Mouse (Mus musculus) heart, embryonic 14.5 days (tissue): ENCODE data around the gene Scube1. TPM values are rescaled to one million over a fixed set of nuclear protein-coding genes. Genes with fewer than 3 reads are reported as not detected.

Experiments
- ATAC-seq: fragments of 200-750 bp; cut with Nextera tagmentation; 2 replicates; pipeline ENCODE4 v1.8.0; 2017; ENCODE audit warnings: low read depth, moderate TSS enrichment; ENCODE audit not compliant: insufficient number of reproducible peaks, insufficient read depth, low FRiP score
- H3K27ac ChIP-seq, 2 experiments: fragments of 200-500 bp in 1 of 2; fragments of 300-500 bp in 1 of 2; sonication (generic) in 1 of 2; replicated peaks in 1 of 2; 2 replicates each; pipeline ENCODE4 v1.5.1; 2012 to 2014; ENCODE audit warnings: low read depth in 2 of 2, low read length in 2 of 2, control low read depth in 1 of 2, mild to moderate bottlenecking in 1 of 2, mixed read lengths in 1 of 2; ENCODE audit not compliant: control insufficient read depth in 1 of 2, insufficient read depth in 1 of 2
- H3K27me3 ChIP-seq: fragments of 300-500 bp; sonication (generic); 2 replicates; pipeline ENCODE4 v1.6.1; 2014; ENCODE audit warnings: mild to moderate bottlenecking, low read length, control low read depth; ENCODE audit not compliant: control insufficient read depth, insufficient read depth
- H3K36me3 ChIP-seq: fragments of 300-500 bp; sonication (generic); 2 replicates; pipeline ENCODE4 v1.6.1; 2014; ENCODE audit warnings: mild to moderate bottlenecking, control low read depth, low read length, mixed read lengths; ENCODE audit not compliant: control insufficient read depth, insufficient read depth
- H3K4me1 ChIP-seq, 2 experiments: fragments of 200-500 bp in 1 of 2; fragments of 300-500 bp in 1 of 2; sonication (generic) in 1 of 2; 2 replicates each; pipeline ENCODE4 v1.6.1; 2012 to 2014; ENCODE audit warnings: low read length in 2 of 2, control low read depth in 1 of 2, mixed read lengths in 1 of 2; ENCODE audit not compliant: control insufficient read depth in 2 of 2, insufficient read depth in 2 of 2
- H3K4me2 ChIP-seq: fragments of 300-500 bp; sonication (generic); 2 replicates; pipeline ENCODE4 v1.6.1; 2014; ENCODE audit warnings: mild to moderate bottlenecking, low read length
- H3K4me3 ChIP-seq, 2 experiments: fragments of 200-500 bp in 1 of 2; fragments of 300-500 bp in 1 of 2; sonication (generic) in 1 of 2; 2 replicates each; pipeline ENCODE4 v1.5.1; 2012 to 2014; ENCODE audit warnings: low read length in 2 of 2, mild to moderate bottlenecking in 2 of 2, control low read depth in 1 of 2, low read depth in 1 of 2, moderate library complexity in 1 of 2; ENCODE audit not compliant: control insufficient read depth in 1 of 2, insufficient read depth in 1 of 2
- H3K9ac ChIP-seq: fragments of 300-500 bp; sonication (generic); 2 replicates; pipeline ENCODE4 v1.6.1; 2014; ENCODE audit warnings: mild to moderate bottlenecking, low read length
- H3K9me3 ChIP-seq: fragments of 300-500 bp; sonication (generic); 2 replicates; pipeline ENCODE4 v1.6.1; 2016; ENCODE audit warnings: low read length, control low read depth; ENCODE audit not compliant: control insufficient read depth
- WGBS: fragments of 180-500 bp; shearing (Covaris S2); extraction: QIAGEN DNeasy Blood & Tissue Kit; methylation state at CpG from one replicate; pipeline ENCODE4 v1.1.7; 2014; 5-methylcytosine and 5-hydroxymethylcytosine counted together
- polyA plus RNA-seq: library from polyadenylated mRNA; unstranded; fragments of >200 nt; fragmentation: Nextera tagmentation; extraction: Ambion mirVana; gene quantifications from 2 replicates; pipeline ENCODE4 v1.2.1, GENCODE M21; 2014

Gene Scube1
- polyA plus RNA-seq, 1 experiment from 2014 or later = 7.4 TPM

DNA sequence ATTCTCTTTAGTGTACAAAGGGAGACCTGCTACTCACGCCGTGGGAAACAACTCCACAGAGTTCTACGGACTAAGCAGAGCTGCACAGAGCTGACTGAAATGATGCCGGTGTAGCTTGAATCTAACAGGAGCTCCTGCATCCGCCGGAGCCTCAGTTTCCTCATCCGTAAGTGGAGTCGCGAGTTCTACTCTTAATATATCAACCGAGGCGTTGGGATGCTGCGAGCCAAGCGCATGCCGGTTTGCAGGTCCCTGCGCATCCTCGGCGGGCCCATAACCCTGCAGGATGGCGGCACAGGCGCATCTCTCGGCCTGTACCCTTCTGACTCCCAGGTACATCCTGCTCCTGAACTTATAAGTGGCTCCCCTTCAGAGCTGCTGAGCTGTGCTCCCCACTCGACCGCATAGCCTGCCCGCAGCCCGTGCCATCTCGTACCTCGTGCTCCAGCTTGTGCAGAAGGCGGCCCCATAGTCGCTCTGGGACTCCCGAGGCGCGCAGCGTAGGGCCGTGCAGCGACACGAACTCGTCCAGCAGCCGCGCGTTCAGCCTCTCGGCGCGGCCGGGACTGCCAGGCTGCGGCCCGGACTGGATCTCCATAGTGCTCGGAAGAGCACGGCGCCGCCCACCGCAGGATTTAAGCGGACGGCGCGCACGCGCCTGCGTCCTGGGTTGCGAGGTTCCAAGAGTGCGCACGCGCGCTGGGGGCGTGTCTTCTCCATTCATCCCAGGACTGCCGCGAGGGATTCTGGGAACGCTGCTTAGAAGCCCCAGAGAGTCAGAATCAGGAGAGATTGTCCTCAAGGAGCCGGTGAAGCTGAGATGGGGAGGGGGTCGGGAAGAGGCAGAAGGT, 130.1 kb downstream of the Scube1 start, which contains the start of gene Ttll12:
Ttll12 (minus strand) TSS at position 645 of the 851 bp plus-strand sequence.
- H3K36me3 ChIP-seq = no peaks in the 10 kb centered on the region
- ATAC-seq = peak; percentile 87
- peak within 1 kb of the TSS; percentile 88 for H3K4me2 ChIP-seq
- H3K27ac ChIP-seq = 0 out of 4 replicates have a peak within 1 kb of the TSS, but pooled peaks of 1 of the 2 experiments have one; percentile 21
- no peaks in the 10 kb centered on the region for H3K27me3 ChIP-seq
- H3K9me3 ChIP-seq = no peaks in the 10 kb centered on the region
- under 1% methylated on average over 68 of the region's 68 CpGs for WGBS
- H3K4me1 ChIP-seq = peaks cover 18 to 21% of the 10 kb centered on the region in 2 experiments
- H3K4me3 ChIP-seq = peak within 1 kb of the TSS; percentile 76 to 83
- H3K9ac ChIP-seq = peak within 1 kb of the TSS; percentile 80

GRCm38 (mm10) chr15:83593702-83594512, 130.9 kb downstream of the Scube1 start:
- Histone ChIP-seq H3K4me2 (peak overlapping the region; percentile 88), H3K4me1 (peaks cover 18 to 21% of the 10 kb centered on the region in 2 experiments), H3K27ac (no peak overlapping the region), H3K9ac (peak overlapping the region; percentile 80), H3K36me3 (no peaks in the 10 kb centered on the region), H3K27me3 (no peaks in the 10 kb centered on the region), H3K4me3 (peak overlapping the region; percentile 76 to 83), H3K9me3 (no peaks in the 10 kb centered on the region)
- no peak for ATAC-seq
- WGBS = 12% methylated on average over 19 of the region's 19 CpGs

DNA sequence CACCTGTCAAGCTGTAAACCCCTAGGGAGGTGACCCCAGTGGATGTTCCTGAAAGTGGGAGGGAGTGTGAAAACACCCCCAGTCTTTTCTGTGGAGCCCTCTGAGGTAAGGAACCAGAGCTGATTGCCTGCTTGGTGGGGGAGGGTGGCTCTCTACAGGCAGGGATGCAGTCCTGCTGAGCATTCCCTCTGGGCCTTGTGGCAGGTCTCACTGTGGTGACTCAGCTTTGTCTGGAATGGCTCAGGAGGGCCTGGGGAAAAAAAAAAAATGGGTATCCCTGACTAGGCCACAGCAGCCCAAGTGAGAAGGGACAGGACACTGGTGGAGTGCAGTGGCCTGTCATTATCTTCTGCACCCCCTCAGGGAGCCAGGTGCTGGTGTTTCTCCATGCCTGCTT, 131.6 kb downstream of the Scube1 start:
- H3K4me2 ChIP-seq = peak overlapping the region; percentile 88
- 0 out of 2 replicates have a peak overlapping the region, but pooled peaks have one; percentile 4 for H3K9ac ChIP-seq
- H3K4me1 ChIP-seq = peaks cover 18 to 21% of the 10 kb centered on the region in 2 experiments
- no peaks in the 10 kb centered on the region for H3K27me3 ChIP-seq
- 0 out of 4 replicates have a peak overlapping the region, but pooled peaks of 1 of the 2 experiments have one; percentile 10 for H3K27ac ChIP-seq
- H3K9me3 ChIP-seq = no peaks in the 10 kb centered on the region
- 0 out of 2 replicates have a peak, but pooled peaks have one; percentile 1 for ATAC-seq
- H3K36me3 ChIP-seq = 0 out of 2 replicates have a peak, but pooled peaks cover 5% of the 10 kb centered on the region
- H3K4me3 ChIP-seq = no peak overlapping the region

GRCm38 (mm10) chr15:83592260-83593188, 132.3 kb downstream of the Scube1 start:
- Histone ChIP-seq H3K4me3 (no peak overlapping the region), H3K4me2 (peak overlapping the region; percentile 88; the same call in 1 of the 2 replicates)

DNA sequence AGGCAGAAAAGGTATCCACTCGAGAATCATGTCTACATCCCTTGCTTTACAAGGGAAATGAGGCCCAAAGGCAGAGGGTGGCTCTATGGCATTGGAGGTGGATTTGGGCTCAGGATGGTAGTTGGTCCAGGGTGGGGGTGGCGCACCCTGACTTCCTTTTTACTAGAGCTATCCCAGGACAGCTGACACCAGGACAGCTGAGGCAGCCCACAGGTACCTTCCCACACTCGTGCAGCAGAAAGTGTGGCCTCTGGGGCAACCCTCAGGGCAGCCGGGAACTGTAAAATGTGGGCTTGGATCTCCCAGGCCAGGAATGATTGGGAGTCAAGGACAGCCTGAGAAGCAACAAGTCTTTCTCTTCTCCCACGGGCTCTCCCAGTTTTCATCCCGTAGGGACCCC, 133.1 kb downstream of the Scube1 start:
- Histone ChIP-seq H3K27me3 (no peaks in the 10 kb centered on the region), H3K4me2 (no peak overlapping the region), H3K4me1 (peaks cover 18 to 21% of the 10 kb centered on the region in 2 experiments), H3K36me3 (peaks cover 17% of the 10 kb centered on the region), H3K4me3 (no peak overlapping the region), H3K27ac (no peak overlapping the region), H3K9ac (no peak overlapping the region), H3K9me3 (no peaks in the 10 kb centered on the region)
- no peak for ATAC-seq
- 73% methylated on average over 6 of the region's 6 CpGs for WGBS

More at GRCm38 (mm10) chr15:83592260-83593188, 132.3 kb downstream of the Scube1 start:
- Histone ChIP-seq H3K36me3 (0 out of 2 replicates have a peak, but pooled peaks cover 9% of the 10 kb centered on the region), H3K4me1 (peaks cover 18 to 21% of the 10 kb centered on the region in 2 experiments), H3K27me3 (no peaks in the 10 kb centered on the region), H3K27ac (no peak overlapping the region), H3K9me3 (no peaks in the 10 kb centered on the region), H3K9ac (0 out of 2 replicates have a peak overlapping the region, but pooled peaks have one; percentile 4)
- ATAC-seq = no peak
- 50% methylated on average over 8 of the region's 8 CpGs for WGBS

- no peak for ATAC-seq
- Histone ChIP-seq H3K4me3 (no peak overlapping the region), H3K9ac (no peak overlapping the region), H3K27ac (no peak overlapping the region), H3K27me3 (no peaks in the 10 kb centered on the region), H3K4me2 (no peak overlapping the region), H3K36me3 (peaks cover 26% of the 10 kb centered on the region), H3K4me1 (peaks cover 18 to 21% of the 10 kb centered on the region in 2 experiments), H3K9me3 (peaks cover 8% of the 10 kb centered on the region)
- 97% methylated on average over 4 of the region's 4 CpGs for WGBS
These were observed 134.0 kb downstream of the Scube1 start for GRCm38 (mm10) chr15:83590841-83591240.
